Mouse (Mus musculus): ENCODE data around the gene Gm17654.
"Not testable (repeated sequence)": the region's sequence is repeated elsewhere in the genome, so short reads cannot be mapped to it uniquely, and the experiment has no call there.

Gm17654 gene

GRCm38 (mm10) chr14:43579046-43579445, at the start of gene Gm17654:
TSS of gene Gm17654 (minus strand) at chr14:43579146.
- not testable (repeated sequence) for DNase-seq

- DNase-seq = not testable (repeated sequence)
Observed at GRCm38 (mm10) chr14:43607913-43608312, 29.0 kb upstream of the Gm17654 start, which contains the start of gene Gm10375. TSS of gene Gm10375 (minus strand) at chr14:43608013.

- not testable (repeated sequence) for DNase-seq
Observed at GRCm38 (mm10) chr14:43577969-43578368, 977 bp downstream of the Gm17654 start.

- not testable (repeated sequence) for DNase-seq
Observed at GRCm38 (mm10) chr14:43552271-43552670, 26.7 kb downstream of the Gm17654 start.

- not testable (repeated sequence) for DNase-seq
Observed at GRCm38 (mm10) chr14:43546281-43546680, 32.7 kb downstream of the Gm17654 start.

GRCm38 (mm10) chr14:43543276-43543675, 35.7 kb downstream of the Gm17654 start, which contains the start of gene Gm5799:
TSS of gene Gm5799 (plus strand) at chr14:43543576.
- not testable (repeated sequence) for DNase-seq

GRCm38 (mm10) chr14:43538144-43538543, 40.8 kb downstream of the Gm17654 start:
- peak; percentile 20 for DNase-seq

GRCm38 (mm10) chr14:43532387-43532786, 46.6 kb downstream of the Gm17654 start:
- DNase-seq = peak; percentile 46

GRCm38 (mm10) chr14:43532011-43532383, 46.9 kb downstream of the Gm17654 start:
- DNase-seq = not testable (repeated sequence)

- DNase-seq = peak; percentile 5
Observed at GRCm38 (mm10) chr14:43531052-43532010, 47.6 kb downstream of the Gm17654 start.

All from kidney, postnatal 10 days (tissue).